ENCODE assay signal across 14 mouse cellular contexts in genomic region chr8:122286899-122287298, GRCm38 (mm10). TPM values are rescaled to one million over a fixed set of nuclear protein-coding genes. Genes with fewer than 3 reads are reported as not detected.
DNase-seq lines count a peak whose midpoint lies in the region; ATAC-seq lines count a peak whose summit lies in the region.
"Had no signal": no experiment of that assay in that cellular context is flagged by ENCODE, and none has a peak within 500 bp of the region (broad histone marks: within the 10 kb centered on the region; RNA-seq: fewer than 3 reads in every experiment).

No protein-coding gene starts in this region.

- no peak overlapping the region for H3K4me3 ChIP-seq in forebrain, embryonic 10.5 days
- no peak overlapping the region for H3K4me3 ChIP-seq in forebrain, embryonic 14.5 days (ENCODE audit: low read depth, low read length)
- peak overlapping the region; percentile 99 for H3K4me3 ChIP-seq in liver, embryonic 11.5 days (ENCODE audit: low read depth, low read length)
- no peak overlapping the region for H3K4me3 ChIP-seq in forebrain, embryonic 11.5 days (ENCODE audit: low read depth, low read length)
- H3K4me3 ChIP-seq: gastrocnemius, adult 2 months; neural tube, embryonic 13.5 days had no signal

- no peak for ATAC-seq in forebrain, embryonic 14.5 days
- ATAC-seq in liver, embryonic 11.5 days (replicated peaks; ENCODE audit: low FRiP score) = peak; percentile 73
- no peak for ATAC-seq in forebrain, embryonic 11.5 days (replicated peaks; ENCODE audit: low FRiP score)
- ATAC-seq: hindbrain, embryonic 16.5 days had no signal

- H3K27ac ChIP-seq in forebrain, embryonic 10.5 days = peak overlapping the region; percentile 44; the same call in 1 of the 2 replicates
- H3K27ac ChIP-seq in forebrain, embryonic 14.5 days (ENCODE audit: low read depth, low read length) = no peak overlapping the region
- peak overlapping the region; percentile 99 for H3K27ac ChIP-seq in liver, embryonic 11.5 days (ENCODE audit: low read depth, low read length)
- no peak overlapping the region for H3K27ac ChIP-seq in forebrain, embryonic 11.5 days (ENCODE audit: low read depth, low read length)
- H3K27ac ChIP-seq: gastrocnemius, adult 2 months; neural tube, embryonic 13.5 days had no signal

- H3K27me3 ChIP-seq in forebrain, embryonic 10.5 days (ENCODE audit: poor library complexity, severe bottlenecking) = peaks cover 85% of the 10 kb centered on the region
- H3K27me3 ChIP-seq in forebrain, embryonic 14.5 days (replicated peaks; ENCODE audit: control insufficient read depth, insufficient read depth, low read length) = peaks cover 32% of the 10 kb centered on the region
- no peaks in the 10 kb centered on the region for H3K27me3 ChIP-seq in liver, embryonic 11.5 days (replicated peaks; ENCODE audit: control insufficient read depth, insufficient read depth, low read length)
- peaks cover 34% of the 10 kb centered on the region for H3K27me3 ChIP-seq in forebrain, embryonic 11.5 days (ENCODE audit: control insufficient read depth, insufficient read depth, low read length)

- no peaks in the 10 kb centered on the region for H3K9me3 ChIP-seq in forebrain, embryonic 10.5 days
- H3K9me3 ChIP-seq in forebrain, embryonic 14.5 days (replicated peaks; ENCODE audit: control insufficient read depth, low read length) = no peaks in the 10 kb centered on the region
- no peaks in the 10 kb centered on the region for H3K9me3 ChIP-seq in liver, embryonic 11.5 days (ENCODE audit: control insufficient read depth, low read length)
- no peaks in the 10 kb centered on the region for H3K9me3 ChIP-seq in forebrain, embryonic 11.5 days (ENCODE audit: control insufficient read depth, low read length)
- H3K9me3 ChIP-seq: neural tube, embryonic 13.5 days had no signal

- no peaks in the 10 kb centered on the region for H3K36me3 ChIP-seq in forebrain, embryonic 10.5 days (replicated peaks)
- H3K36me3 ChIP-seq in forebrain, embryonic 14.5 days (ENCODE audit: control insufficient read depth, insufficient read depth, low read length) = no peaks in the 10 kb centered on the region
- peaks cover 20% of the 10 kb centered on the region for H3K36me3 ChIP-seq in liver, embryonic 11.5 days (ENCODE audit: control insufficient read depth, insufficient read depth, low read length)
- H3K36me3 ChIP-seq in forebrain, embryonic 11.5 days (ENCODE audit: control insufficient read depth, insufficient read depth, low read length) = no peaks in the 10 kb centered on the region
- H3K36me3 ChIP-seq: neural tube, embryonic 13.5 days had no signal

- 92% methylated on average over 10 of the region's 10 CpGs for WGBS in forebrain, embryonic 10.5 days
- WGBS in forebrain, embryonic 14.5 days = 84% methylated on average over 10 of the region's 10 CpGs
- 30% methylated on average over 10 of the region's 10 CpGs for WGBS in liver, embryonic 11.5 days
- WGBS in forebrain, embryonic 11.5 days = 88% methylated on average over 10 of the region's 10 CpGs

- H3K4me1 ChIP-seq in forebrain, embryonic 10.5 days = peaks cover 77% of the 10 kb centered on the region
- H3K4me1 ChIP-seq in forebrain, embryonic 14.5 days (ENCODE audit: control insufficient read depth, insufficient read depth, low read length) = peaks cover 19% of the 10 kb centered on the region
- H3K4me1 ChIP-seq in liver, embryonic 11.5 days (replicated peaks; ENCODE audit: control insufficient read depth, insufficient read depth, low read length) = peaks cover 75% of the 10 kb centered on the region
- H3K4me1 ChIP-seq in forebrain, embryonic 11.5 days (replicated peaks; ENCODE audit: control insufficient read depth, insufficient read depth, low read length) = peaks cover 26% of the 10 kb centered on the region

- H3K9ac ChIP-seq in forebrain, embryonic 14.5 days (ENCODE audit: low read length) = no peak overlapping the region
- peak overlapping the region; percentile 99 for H3K9ac ChIP-seq in liver, embryonic 11.5 days (ENCODE audit: low read depth, low read length)
- H3K9ac ChIP-seq in forebrain, embryonic 11.5 days (ENCODE audit: low read length) = no peak overlapping the region
- H3K9ac ChIP-seq: neural tube, embryonic 13.5 days had no signal

- no peak for DNase-seq in forebrain, embryonic 10.5 days (ENCODE audit: extremely low spot score, low spot score)
- no peak for DNase-seq in forebrain, embryonic 14.5 days (ENCODE audit: low spot score)
- DNase-seq in spleen, adult 12 weeks (ENCODE audit: low spot score) = peak; percentile 81
- no peak for DNase-seq in spleen, adult 18-20 months
- DNase-seq in liver, embryonic 11.5 days (ENCODE audit: low spot score) = peak; percentile 70
- peak; percentile 84 for DNase-seq in spleen, postnatal 4 days (ENCODE audit: low spot score in 2 of 2)
- DNase-seq in right cerebral cortex, adult 18-20 months = no peak
- no peak for DNase-seq in forebrain, embryonic 11.5 days (ENCODE audit: low spot score)
- DNase-seq: gastrocnemius, adult 2 months; kidney, postnatal 25 days; right cerebral cortex, postnatal 14 days had no signal

- H3K4me2 ChIP-seq in forebrain, embryonic 14.5 days (ENCODE audit: low read length) = no peak overlapping the region
- H3K4me2 ChIP-seq in liver, embryonic 11.5 days = peak overlapping the region; percentile 97
- H3K4me2 ChIP-seq in forebrain, embryonic 11.5 days (ENCODE audit: low read depth, low read length, severe bottlenecking) = no peak overlapping the region
- H3K4me2 ChIP-seq: midbrain, embryonic 11.5 days; neural tube, embryonic 13.5 days had no signal

RNA-seq across cellular contexts. Expression of gene Zfpm1, which starts 5.0 kb away (rescaled TPM):
- 0.82 and 0.88 TPM in 2 replicates for polyA plus RNA-seq in forebrain, embryonic 10.5 days (2016; fragmentation: Nextera tagmentation; extraction: Ambion mirVana)
- 0.41 and 0.47 TPM in 2 replicates for polyA plus RNA-seq in forebrain, embryonic 14.5 days (2014; fragmentation: Nextera tagmentation; extraction: Ambion mirVana)
- 22.7 and 26.5 TPM in 2 replicates for polyA plus RNA-seq in liver, embryonic 11.5 days (2014; fragmentation: Nextera tagmentation; extraction: Ambion mirVana)
- polyA plus RNA-seq in forebrain, embryonic 11.5 days (2014; fragmentation: Nextera tagmentation; extraction: Ambion mirVana) = 1.4 and 2.1 TPM in 2 replicates

Comparison
In these comparisons a context has a peak if more than half of its experiments do, and no peak if none do; other contexts are left out.
1. DNase-seq: peak in spleen, adult 12 weeks (single experiment), liver, embryonic 11.5 days (single experiment) and spleen, postnatal 4 days (2 of 2); none in forebrain, embryonic 10.5 days (single experiment), forebrain, embryonic 14.5 days (single experiment), spleen, adult 18-20 months (0 of 2), right cerebral cortex, adult 18-20 months (single experiment) and forebrain, embryonic 11.5 days (single experiment).
2. H3K27ac ChIP-seq: peak in forebrain, embryonic 10.5 days (single experiment) and liver, embryonic 11.5 days (single experiment); none in forebrain, embryonic 14.5 days (single experiment) and forebrain, embryonic 11.5 days (single experiment).